8 mouse cellular contexts compared by ENCODE assay signal in the genomic region with DNA sequence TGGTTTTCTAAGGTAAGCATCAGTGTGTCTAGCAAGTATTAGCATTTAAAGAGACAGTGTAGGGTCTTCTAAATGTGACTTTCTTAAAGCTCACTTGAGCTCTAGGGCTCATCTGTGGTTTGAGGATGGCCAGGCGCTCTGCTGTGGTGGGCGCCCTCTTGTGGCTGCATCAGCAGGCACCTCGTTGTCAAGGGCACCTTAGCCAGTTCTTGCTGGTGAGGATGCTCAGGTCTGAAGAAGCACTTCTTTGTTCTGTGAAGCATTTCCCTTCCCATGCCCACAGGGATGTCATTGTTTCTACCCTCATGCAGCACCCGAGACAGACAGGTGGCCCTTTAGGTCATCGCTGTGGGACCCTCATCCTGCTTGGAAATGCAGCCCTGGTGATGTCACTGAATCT.
A peak's percentile ranks its signal among the peaks of the same experiment; 100 is the strongest.
DNase-seq lines count a peak whose midpoint lies in the region; ATAC-seq and TF ChIP-seq lines count a peak whose summit lies in the region.

No protein-coding gene starts in this region.

- DNase-seq in adrenal gland, adult (ENCODE audit: inconsistent age in 2 of 2, low spot score in 1 of 2) = peak; percentile 49 to 80
- DNase-seq in adrenal gland, adult 8-10 months = no peak
- peak; percentile 28 for DNase-seq in ES-E14 (ENCODE audit: low read depth, low spot score)
- peak; percentile 90 to 91 for DNase-seq in cerebellum, postnatal 10 days
- DNase-seq in gastrocnemius, adult 18-20 months (ENCODE audit: low spot score) = peak; percentile 66
- DNase-seq in kidney, postnatal 25 days = peak; percentile 74 to 80
- DNase-seq in right cerebral cortex, postnatal 25 days = peak; percentile 70

- peak; percentile 60 for ATAC-seq in megakaryocyte, adult 5-6 weeks (ENCODE audit: poor library complexity, severe bottlenecking)

- peaks cover 7% of the 10 kb centered on the region; the same call in 1 of the 2 replicates for H3K36me3 ChIP-seq in ES-E14 (ENCODE audit: control insufficient read depth, insufficient read depth, low read length, poor library complexity, severe bottlenecking)

- H3K9me3 ChIP-seq in ES-E14 (ENCODE audit: control insufficient read depth, insufficient read depth, low read depth, low read length) = no peaks in the 10 kb centered on the region

- no peak overlapping the region for H3K27ac ChIP-seq in ES-E14 (ENCODE audit: insufficient read depth, low read depth, low read length, poor library complexity, severe bottlenecking)

- in situ Hi-C loops in ES-E14 (cut with MboI; ENCODE audit: low sequenced_read_pairs in 2 of 2, unreplicated experiment in 2 of 2) = no loop called here

- no peak overlapping the region for H3K9ac ChIP-seq in ES-E14 (ENCODE audit: insufficient read depth, low read depth, low read length, poor library complexity, severe bottlenecking)

- H3K4me1 ChIP-seq in ES-E14 (ENCODE audit: control insufficient read depth in 2 of 2, insufficient read depth in 2 of 2, low read length in 2 of 2, poor library complexity in 1 of 2) = no peaks in the 10 kb centered on the region

- H3K4me3 ChIP-seq in ES-E14 (ENCODE audit: insufficient read depth in 1 of 2, low read depth in 1 of 2, low read length in 2 of 2, poor library complexity in 1 of 2, severe bottlenecking in 1 of 2) = no peak overlapping the region

TF ChIP-seq in ES-E14, 5 proteins besides CTCF, POLR2A, EP300 and RAD21:
- no peak for TF ChIP-seq ZC3H11A (IDR thresholded peaks at IDR 0.05; ENCODE audit: borderline replicate concordance, low read depth, low read length)
- no peak for TF ChIP-seq ZNF384 (IDR thresholded peaks at IDR 0.05; ENCODE audit: low read depth, low read length)
- no peak for TF ChIP-seq MAFK (IDR thresholded peaks at IDR 0.05; ENCODE audit: insufficient read depth, low read depth, low read length)
- TF ChIP-seq CHD2 (IDR thresholded peaks at IDR 0.05; ENCODE audit: low read depth, low read length) = no peak
- TF ChIP-seq HCFC1 (IDR thresholded peaks at IDR 0.05; ENCODE audit: borderline replicate concordance, insufficient read depth, low read length) = no peak
